Mouse (Mus musculus) embryo, embryonic 9.5 days (tissue): Measurements from ENCODE around the gene Por.

Experiments used
- DNase-seq: peaks from one replicate; pipeline ENCODE4 v3.0.0-alpha.2; 2017; ENCODE audit errors: extremely low spot score

Gene Por

DNA sequence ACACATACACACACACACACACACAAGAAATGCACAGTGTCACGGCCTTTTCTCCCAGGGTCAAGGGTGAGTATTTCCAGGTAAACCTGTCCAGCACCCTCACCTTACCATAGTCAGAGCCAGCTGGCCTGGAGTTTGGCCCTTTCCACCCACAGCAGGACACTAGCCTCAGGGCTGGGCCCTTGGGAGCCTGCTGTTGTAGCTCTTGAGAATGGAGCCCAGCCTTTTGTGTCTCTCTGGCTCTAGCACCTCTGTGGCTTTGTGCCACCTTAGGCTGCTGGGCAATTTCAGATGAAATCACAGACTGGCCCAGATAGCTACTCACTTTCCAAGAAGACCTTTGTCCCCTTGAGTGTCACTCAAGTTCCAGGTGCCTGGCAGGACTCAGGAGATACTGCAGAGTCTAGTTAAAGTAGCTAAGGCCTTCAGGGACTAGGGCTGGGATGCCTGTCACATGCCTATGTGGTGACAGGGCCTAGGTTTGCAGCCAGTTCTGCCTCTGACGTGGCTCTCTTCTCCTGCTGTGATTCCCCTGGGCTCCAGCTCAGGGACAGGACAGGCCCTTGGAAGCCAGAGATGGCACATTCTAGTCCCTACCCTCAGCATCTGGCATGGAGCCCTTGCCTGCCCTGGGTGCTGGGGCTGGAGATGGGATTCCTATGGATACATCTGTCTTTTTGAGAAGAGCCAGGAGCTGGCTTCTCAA, 57.0 kb downstream of the Por start:
- no peak for DNase-seq

DNA sequence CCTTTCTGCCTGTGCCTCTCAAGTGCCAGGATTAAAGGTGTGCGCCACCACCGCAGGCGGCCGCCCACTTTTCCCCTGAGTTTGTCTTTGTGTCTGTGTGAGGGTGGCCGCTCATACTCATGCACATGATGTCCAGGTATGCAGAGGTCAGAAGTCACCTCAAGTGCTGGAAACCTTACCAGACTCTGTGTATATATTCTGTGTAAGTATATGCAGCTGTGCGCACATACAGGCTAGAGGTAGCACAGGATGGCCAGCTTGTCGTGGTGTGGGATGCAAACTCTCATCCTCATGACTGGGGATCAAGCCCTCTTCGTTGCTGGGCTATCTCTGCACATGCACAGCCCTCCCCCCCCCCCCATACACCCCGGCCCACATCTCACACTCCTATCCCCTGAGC, 58.0 kb downstream of the Por start:
- DNase-seq: no peak

DNA sequence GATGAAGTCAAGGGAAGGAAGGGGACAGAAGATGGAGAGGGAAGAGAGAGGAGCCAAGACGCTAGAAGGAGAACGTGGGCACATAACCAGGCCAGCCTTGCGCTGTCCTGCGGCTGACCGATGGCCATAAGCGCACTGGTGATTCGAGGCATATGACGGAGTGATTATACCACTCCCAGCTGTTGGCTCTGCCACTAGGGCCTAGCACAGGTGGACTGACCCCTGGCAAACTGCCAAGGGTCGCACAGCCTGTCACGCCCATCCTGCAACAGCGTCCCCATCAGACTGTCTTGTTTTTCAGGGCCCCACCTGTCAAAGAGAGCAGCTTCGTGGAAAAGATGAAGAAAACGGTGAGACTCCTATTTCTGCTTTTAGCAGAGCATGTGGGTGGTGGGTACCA, 58.5 kb downstream of the Por start:
- no peak for DNase-seq

DNA sequence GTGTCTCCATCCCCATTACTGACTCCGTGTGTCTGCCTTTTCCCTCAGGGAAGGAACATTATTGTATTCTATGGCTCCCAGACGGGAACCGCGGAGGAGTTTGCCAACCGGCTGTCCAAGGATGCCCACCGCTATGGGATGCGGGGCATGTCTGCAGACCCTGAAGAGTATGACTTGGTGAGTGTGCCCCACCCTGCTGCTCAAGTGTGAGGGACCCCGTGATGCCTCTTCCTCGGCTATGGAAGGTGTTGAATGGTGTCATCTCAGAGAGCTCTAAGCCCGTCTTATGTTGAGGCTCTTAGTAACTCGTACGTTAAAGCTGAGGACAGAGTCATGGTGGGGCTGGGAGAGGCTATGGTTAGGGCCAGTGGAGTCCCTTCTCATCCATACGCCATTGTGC, 59.5 kb downstream of the Por start:
- DNase-seq: no peak

DNA sequence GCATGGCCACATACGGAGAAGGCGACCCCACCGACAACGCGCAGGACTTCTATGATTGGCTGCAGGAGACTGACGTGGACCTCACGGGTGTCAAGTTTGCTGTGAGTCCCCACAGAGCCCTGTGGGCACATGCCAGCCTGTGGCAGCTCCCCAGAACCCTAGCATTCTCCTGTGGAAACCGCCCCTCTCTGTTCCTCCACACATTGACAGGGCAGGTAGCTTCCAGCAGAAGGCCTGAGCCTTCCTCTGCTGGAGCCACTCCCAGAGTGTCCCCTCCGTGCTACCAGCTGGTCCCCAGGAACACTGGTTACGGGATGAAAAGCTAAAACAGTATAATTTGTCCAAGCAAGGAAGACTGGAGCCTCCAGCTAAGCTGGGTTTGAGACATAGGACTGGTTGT, 60.4 kb downstream of the Por start:
- no peak for DNase-seq

DNA sequence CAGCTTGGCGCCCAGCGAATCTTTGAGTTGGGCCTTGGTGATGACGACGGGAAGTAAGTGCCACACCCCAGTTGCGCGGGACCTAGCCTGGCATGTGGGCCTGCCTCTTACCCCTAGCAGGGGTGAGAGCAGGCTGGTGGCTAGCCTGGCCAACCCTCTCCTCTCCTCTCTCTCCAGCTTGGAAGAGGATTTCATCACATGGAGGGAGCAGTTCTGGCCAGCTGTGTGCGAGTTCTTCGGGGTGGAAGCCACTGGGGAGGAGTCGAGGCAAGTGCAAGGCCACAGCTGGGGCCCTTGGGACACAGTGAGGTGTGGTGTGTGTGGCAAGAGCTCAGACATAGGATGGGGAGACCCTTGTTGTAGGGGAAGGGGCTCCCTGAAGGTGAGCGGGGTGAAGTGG, 61.1 kb downstream of the Por start:
- no peak for DNase-seq

DNA sequence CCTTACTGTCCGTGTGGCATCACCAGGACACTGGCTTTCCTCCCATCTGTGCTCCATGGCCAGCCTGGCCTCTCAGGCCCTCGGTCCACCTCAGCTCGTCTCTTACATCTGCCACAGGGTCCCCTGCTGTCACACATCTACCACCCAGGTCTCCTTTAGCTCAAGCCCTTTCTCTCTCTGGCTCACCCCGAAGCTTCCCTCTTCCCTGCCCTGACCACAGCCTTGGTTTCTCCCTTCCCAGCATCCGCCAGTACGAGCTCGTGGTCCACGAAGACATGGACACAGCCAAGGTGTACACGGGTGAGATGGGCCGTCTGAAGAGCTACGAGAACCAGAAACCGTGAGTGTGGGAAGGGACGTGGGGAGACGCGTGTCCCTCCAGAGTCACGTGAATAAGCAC, 61.5 kb downstream of the Por start:
- no peak for DNase-seq

DNA sequence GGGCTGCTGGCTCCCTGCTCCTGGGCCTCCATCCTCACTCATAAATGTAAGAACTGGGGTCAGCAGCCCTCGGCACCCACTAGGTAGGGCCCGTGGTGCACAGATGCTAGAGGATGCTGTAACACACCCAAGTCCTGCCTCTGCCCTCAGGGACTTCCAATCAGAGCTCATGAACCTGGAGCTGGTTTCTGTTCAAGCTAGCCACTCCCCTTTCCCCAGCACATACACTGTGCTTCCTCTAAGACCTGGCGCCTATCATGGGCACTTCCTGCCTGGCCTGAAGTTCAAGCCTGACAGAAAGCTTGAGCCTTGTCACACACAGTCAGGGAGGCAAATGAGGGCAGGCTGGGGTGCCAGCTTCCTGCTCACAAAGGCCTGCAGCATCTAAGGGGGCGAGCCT, 63.2 kb downstream of the Por start:
- no peak for DNase-seq

DNA sequence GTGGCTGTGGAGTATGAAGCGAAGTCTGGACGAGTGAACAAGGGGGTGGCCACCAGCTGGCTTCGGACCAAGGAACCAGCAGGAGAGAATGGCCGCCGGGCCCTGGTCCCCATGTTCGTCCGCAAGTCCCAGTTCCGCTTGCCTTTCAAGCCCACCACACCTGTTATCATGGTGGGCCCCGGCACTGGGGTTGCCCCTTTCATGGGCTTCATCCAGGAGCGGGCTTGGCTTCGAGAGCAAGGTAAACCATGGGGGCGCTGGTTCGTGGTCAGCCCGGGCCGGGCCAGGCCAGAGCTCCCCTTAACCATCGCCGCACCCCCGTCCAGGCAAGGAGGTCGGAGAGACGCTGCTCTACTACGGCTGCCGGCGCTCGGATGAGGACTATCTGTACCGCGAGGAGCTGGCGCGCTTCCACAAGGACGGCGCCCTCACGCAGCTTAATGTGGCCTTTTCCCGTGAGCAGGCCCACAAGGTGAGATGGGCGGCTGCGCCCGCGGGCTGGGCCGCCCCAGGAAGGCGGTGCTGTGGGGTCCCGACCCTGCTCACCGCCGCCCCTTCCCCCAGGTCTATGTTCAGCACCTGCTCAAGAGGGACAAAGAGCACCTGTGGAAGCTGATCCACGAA, 64.3 kb downstream of the Por start:
- DNase-seq: no peak

DNA sequence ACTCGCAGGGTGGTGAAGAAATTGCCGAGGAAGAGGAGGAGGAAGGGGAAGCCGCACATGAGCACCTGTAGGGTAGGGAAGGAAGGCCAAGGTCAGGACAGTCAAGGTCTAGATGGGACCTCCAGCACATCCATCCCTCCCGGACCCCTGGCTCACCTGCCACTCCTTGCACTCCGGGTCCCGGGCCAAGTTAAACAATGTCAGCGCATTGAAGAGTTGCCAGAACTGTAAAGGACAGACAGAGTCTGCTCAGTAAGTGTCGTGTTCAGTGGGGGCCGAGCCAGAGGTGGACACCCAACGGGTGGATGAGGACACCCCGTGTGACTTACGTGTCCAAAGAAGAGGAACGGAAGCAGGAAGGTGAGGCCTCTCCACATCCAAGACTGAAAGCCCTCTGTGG, 65.9 kb downstream of the Por start:
- no peak for DNase-seq

DNA sequence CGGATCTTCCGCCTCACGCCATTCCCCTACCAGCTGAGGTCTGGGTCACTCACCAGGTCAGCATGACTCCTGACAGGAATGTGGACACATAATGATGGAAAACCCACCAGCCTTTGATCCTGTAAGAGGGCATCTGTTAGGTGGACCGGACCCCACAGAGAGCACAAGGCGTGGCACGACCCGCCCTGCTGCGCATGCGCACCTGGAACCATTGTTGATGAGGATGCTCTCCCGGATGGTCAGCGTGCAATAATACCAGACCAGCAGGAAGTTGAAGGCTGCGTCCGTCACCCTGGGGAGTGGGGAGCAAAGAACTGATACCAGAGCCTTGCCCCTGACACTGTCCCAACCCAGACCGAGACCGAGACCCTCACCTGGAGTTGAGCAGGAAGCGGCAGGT, 66.7 kb downstream of the Por start:
- no peak for DNase-seq

DNA sequence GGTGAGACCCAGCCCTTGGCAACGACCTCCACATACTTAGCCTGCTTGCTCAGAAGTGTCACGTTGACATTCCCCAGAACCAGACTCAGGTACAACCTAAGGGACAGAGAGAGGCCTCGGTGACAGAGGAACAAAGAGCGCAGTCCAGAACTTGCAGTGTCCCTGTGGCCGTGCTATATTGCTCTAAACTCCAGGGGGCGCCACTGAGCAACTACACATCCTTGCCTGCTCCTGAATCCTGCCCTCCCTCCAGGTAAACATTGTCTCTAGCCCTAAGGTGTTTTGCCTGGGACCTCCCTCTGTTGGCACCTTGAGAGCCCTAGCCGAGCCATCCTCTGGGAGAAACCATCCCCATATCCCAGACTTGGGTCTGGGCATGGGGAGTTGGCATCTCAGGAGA, 67.3 kb downstream of the Por start:
- no peak for DNase-seq

DNA sequence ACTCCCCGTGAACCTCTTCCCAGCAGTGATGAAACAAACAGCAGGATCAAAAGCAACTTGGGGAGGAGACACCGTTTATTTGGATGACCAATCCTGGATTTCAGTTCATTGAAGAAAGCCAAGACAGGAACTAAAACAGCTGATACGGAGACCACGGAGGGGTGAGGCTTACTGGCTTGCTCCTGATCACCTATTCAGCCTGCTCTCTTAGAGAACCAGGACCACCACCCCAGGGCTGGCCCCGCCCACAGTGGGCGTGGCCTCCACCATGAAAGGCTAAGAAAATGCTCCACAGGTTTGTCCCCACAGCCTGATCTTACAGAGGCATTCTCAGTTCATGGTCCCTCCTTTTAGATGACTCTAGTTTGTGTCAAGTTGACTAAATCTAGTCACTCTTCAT, 68.4 kb downstream of the Por start:
- no peak for DNase-seq

DNA sequence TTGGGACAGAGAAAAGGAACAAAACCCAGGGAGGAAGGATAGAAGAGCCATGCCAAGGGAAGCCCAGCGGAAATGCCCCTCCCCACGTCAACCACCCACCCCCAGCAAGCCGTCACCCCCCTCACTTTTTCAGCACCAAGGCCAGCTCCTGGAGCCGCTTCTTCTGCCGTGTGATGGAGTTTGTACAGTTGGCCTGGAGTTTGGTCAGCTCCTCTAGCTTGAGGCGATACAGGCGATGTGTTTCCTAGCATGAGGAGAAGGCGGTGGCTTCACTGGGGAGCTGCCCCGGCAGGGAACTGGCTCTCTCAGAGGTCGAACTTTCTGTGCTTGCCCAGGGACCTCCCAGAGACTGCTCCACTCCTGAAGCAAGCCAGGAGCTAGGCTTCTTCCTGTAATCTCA, 72.3 kb downstream of the Por start:
- DNase-seq: no peak

DNA sequence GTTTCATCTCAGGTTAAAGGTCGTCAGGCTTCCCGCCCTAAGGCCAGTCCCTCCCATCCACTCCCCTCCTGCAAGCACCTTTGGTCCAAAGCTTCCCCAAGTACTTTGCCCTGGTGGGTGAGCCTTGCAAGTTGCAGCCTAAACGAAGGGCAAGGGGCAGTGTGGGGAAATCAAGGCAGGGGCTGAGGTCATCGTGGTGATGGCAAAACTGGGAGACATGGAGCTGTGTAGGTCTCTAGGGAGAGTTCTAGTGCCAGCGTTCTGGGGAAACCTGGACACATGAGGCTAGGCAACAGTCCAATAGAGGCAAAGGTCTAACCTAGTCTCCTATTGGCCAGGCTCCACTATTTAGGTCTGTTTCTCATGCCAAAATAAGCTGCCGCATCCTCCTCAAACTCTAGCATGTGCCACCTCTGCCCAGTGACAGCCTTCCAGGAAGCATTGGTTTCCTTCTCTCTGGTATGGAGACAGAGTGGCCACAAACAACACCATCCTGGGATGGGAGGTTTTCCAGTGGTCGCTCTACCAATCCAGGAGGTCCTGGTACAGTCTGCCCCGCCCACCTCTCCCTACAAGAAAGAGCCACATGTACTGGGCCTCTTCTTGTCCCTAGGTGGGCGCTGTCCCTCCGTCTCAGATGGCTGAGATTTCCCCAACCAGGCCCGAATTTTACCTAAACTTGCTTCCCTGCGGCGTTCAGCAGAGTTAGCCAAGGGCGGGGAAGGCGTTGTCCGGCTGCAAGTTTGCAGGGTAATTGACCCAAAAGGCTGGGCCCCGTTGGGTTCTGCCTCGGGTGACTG, 73.3 kb downstream of the Por start:
- DNase-seq: peak; percentile 55

DNA sequence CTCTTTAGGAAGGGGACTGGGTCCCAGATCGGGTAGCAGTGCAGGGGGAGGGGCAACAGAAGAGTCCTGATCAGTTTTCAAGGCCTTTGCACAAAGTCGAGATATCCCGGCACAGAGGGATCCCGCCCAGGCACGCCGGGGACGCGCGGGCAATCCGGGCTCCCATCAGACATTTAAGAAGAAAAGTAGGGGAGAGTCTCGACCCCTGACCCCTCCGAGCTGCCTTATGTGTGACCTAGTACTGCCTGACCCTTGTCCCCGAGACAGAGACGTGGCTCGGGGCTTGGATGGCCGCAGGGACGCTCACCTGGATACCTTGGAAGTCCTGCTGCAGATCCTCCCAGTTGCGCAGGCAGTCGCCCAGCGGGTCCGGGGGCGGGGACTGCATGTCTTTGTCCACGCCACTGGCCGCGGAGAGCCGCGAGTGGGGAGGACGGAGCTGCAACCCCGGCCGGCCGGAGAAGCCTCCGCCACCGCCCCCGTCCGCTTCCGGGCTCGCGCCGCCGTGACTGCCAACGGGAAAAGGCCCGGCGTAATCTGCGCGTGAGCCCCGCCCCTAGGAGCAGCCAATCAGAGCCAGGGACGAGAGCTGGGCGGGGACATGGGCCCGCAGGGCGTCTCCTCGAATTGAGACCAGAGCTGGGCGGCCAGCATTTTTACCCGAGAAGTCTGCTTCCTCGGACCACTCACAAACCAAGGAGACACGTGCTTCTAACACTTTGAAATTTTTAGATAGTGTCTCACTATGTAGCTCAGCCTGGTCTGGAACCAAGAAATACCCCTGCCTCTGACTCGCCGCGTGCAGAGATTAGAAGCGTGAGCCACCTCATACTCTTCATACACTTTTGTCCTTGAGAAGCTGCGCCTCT, 74.1 kb downstream of the Por start, which contains the start of gene Tmem120a:
Gene Tmem120a (minus strand): TSS at position 708 of the 869 bp plus-strand sequence.
- DNase-seq: peak; percentile 94

DNA sequence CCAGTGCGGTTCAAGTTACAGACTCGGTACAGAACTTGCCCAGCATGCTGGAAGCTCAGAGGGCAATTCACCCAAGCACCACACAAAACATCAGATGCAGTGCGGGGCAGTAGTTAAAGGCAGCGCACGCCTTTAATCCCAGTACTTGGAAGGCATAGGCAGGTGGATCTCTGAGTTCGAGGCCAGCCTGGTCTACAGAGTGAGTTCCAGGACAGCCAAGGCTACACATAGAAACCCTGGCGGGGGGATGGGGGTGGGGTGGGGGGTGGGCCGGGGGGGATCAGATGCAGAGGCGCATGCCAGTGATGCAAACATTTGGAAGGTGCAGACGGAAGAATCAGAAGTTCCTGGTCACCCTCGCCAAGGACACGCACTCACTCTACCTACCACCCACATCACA, 74.9 kb downstream of the Por start:
- DNase-seq: no peak

DNA sequence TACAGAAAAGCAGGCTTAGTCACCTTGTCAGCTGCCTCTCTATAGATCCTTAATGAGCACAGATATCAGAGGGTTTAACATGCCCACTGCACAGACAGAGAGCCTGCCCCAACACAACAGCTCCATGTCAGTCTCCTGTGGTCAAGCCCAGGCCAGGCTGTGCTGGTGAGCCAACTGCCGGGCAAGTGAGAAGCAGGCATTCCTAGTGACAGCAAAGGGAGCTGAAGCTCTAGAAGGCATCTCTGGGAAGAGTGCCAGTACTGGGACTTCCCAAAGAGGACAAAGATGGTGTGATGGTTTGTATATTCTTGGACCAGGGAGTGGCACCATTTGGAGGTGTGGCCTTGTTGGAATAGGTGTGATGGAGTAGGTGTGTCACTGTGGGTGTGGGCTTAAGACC, 81.2 kb downstream of the Por start:
- DNase-seq: no peak

DNA sequence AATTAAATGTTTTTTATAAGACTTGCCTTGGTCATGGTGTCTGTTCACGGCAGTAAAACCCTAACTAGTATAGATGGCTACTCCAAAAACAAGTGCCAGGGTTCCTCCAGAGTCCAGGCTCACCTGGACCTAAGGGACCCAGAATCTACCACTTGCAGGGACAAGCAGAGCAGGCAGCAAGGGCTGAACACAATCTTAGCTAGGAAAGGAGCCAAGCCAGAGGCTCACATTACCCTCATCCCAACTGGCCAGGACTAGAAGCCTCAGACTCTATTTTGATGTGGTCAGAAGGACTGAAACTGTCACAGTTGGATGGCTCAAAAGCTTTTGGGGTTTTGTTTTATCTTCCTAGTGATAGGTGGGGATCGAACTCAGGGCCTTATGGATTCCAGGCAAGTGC, 81.8 kb downstream of the Por start:
- DNase-seq: no peak

DNA sequence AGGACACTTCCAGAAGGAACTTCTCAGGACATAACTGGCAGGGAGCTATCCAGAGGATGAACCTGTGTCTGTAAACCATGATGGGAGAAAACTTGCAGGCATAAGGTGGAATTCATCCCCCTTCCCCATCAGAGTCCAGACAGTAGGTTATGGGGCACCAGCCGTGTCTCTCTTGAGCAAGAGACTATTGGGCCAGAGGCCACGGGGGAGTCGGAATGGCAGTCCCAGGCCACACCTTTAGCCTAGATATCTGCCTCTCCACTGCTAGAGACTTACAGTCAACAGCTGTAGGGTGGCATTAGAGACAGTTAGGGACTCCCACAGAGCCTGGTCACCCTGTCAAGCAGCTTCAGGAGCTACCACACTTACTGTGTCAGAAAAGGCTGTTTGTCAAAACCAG, 92.0 kb downstream of the Por start:
- no peak for DNase-seq

DNA sequence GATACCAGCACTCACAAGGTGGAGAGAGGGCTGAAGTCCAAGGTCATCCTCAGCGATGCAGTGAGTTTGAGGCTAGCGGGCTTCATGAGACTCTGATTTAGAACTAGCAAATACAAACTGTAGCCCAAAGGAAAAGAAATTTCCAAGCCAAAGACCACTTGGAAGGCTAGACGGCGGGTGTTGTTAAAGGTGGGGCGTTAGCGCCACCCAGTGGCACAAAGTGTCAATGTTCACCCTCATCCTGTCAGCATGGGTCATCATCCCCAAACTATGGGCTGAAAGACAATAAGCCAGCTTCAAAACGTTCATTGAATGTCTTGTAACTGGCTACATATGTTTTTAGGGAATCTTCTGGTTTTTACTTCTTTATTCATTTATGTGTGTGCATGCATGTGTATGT, 93.7 kb downstream of the Por start:
- DNase-seq: peak; percentile 73

DNA sequence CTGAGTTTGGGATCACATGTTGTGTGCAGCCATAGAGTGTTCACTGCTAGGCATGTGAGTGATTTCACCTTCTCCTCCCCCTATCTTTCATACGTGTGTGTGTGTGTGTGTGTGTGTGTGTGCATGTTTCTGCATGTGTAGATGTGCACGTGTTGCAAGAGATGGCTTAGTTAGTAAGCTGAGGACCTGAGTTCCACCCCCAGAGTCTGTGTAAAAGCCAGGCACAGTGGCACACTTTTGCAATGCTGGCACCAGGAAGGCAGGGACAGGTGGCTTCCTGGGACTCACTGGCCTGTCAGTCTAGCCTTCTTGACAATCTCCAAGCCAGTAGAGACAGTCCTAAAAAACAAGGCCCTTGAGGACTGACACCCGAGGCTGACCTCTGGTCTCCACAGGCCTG, 95.1 kb downstream of the Por start:
- DNase-seq: no peak
